Mouse (Mus musculus): ENCODE data around the gene Large1.
"Not testable (repeated sequence)": the region's sequence is repeated elsewhere in the genome, so short reads cannot be mapped to it uniquely, and the experiment has no call there.

Large1 gene

GRCm38 (mm10) chr8:73295531-73295930 is 57.8 kb downstream of the Large1 start:
- DNase-seq (ENCODE audit: low spot score), result no peak

- DNase-seq (ENCODE audit: low spot score), result no peak
These were observed 59.7 kb downstream of the Large1 start for GRCm38 (mm10) chr8:73293655-73294054.

GRCm38 (mm10) chr8:73291630-73292029 is 61.7 kb downstream of the Large1 start:
- DNase-seq (ENCODE audit: low spot score), result no peak

- DNase-seq (ENCODE audit: low spot score), result no peak
These were observed 62.7 kb downstream of the Large1 start for GRCm38 (mm10) chr8:73290636-73291035.

- DNase-seq (ENCODE audit: low spot score), result no peak
These were observed 63.5 kb downstream of the Large1 start for GRCm38 (mm10) chr8:73289831-73290230.

- DNase-seq (ENCODE audit: low spot score), result peak; percentile 15
These were observed 71.3 kb downstream of the Large1 start for GRCm38 (mm10) chr8:73281996-73282395.

- no peak for DNase-seq (ENCODE audit: low spot score)
These were observed 77.3 kb downstream of the Large1 start for GRCm38 (mm10) chr8:73276015-73276414.

- DNase-seq (ENCODE audit: low spot score), result not testable (repeated sequence)
These were observed 77.9 kb downstream of the Large1 start for GRCm38 (mm10) chr8:73275445-73275844.

GRCm38 (mm10) chr8:73273150-73273549 is 80.2 kb downstream of the Large1 start:
- no peak for DNase-seq (ENCODE audit: low spot score)

- DNase-seq (ENCODE audit: low spot score), result no peak
These were observed 82.3 kb downstream of the Large1 start for GRCm38 (mm10) chr8:73270991-73271390.

GRCm38 (mm10) chr8:73257981-73258380 is 95.4 kb downstream of the Large1 start:
- no peak for DNase-seq (ENCODE audit: low spot score)

GRCm38 (mm10) chr8:73244186-73244585 is 109.2 kb downstream of the Large1 start:
- DNase-seq (ENCODE audit: low spot score), result no peak

- DNase-seq (ENCODE audit: low spot score), result no peak
These were observed 111.3 kb downstream of the Large1 start for GRCm38 (mm10) chr8:73242066-73242465.

- DNase-seq (ENCODE audit: low spot score), result no peak
These were observed 119.1 kb downstream of the Large1 start for GRCm38 (mm10) chr8:73234209-73234608.

- peak; percentile 78 for DNase-seq (ENCODE audit: low spot score)
These were observed 119.8 kb downstream of the Large1 start for GRCm38 (mm10) chr8:73233358-73234041.

- no peak for DNase-seq (ENCODE audit: low spot score)
These were observed 126.5 kb downstream of the Large1 start for GRCm38 (mm10) chr8:73226841-73227240.

- no peak for DNase-seq (ENCODE audit: low spot score)
These were observed 127.7 kb downstream of the Large1 start for GRCm38 (mm10) chr8:73225654-73226053.

- DNase-seq (ENCODE audit: low spot score), result no peak
These were observed 134.0 kb downstream of the Large1 start for GRCm38 (mm10) chr8:73219178-73219811.

GRCm38 (mm10) chr8:73206831-73207230 is 146.5 kb downstream of the Large1 start:
- DNase-seq (ENCODE audit: low spot score), result no peak

- no peak for DNase-seq (ENCODE audit: low spot score)
These were observed 151.5 kb downstream of the Large1 start for GRCm38 (mm10) chr8:73201854-73202253.

- no peak for DNase-seq (ENCODE audit: low spot score)
These were observed 155.6 kb downstream of the Large1 start for GRCm38 (mm10) chr8:73197714-73198113.

GRCm38 (mm10) chr8:73188684-73189083 is 164.7 kb downstream of the Large1 start:
- no peak for DNase-seq (ENCODE audit: low spot score)

GRCm38 (mm10) chr8:73187381-73187780 is 166.0 kb downstream of the Large1 start:
- DNase-seq (ENCODE audit: low spot score), result no peak

- peak; percentile 32 for DNase-seq (ENCODE audit: low spot score)
These were observed 174.9 kb downstream of the Large1 start for GRCm38 (mm10) chr8:73178434-73178833.

All from layer of hippocampus, adult 11-12 months (tissue).